Mouse (Mus musculus) heart, embryonic 13.5 days (tissue): ENCODE measurements around the gene Chmp6. TPM values are rescaled to one million over a fixed set of nuclear protein-coding genes. Genes with fewer than 3 reads are reported as not detected.

Experiments
- ATAC-seq: fragments of 200-750 bp; cut with Nextera tagmentation; 2 replicates; pipeline ENCODE4 v1.8.0; 2017; ENCODE audit warnings: moderate TSS enrichment; ENCODE audit not compliant: insufficient number of reproducible peaks, low FRiP score, low TSS enrichment; ENCODE audit errors: extremely low read depth
- H3K27ac ChIP-seq: fragments of 300-500 bp; sonication (generic); replicated peaks from 2 replicates; pipeline ENCODE4 v1.5.1; 2015; ENCODE audit warnings: moderate library complexity, mild to moderate bottlenecking, inconsistent platforms
- H3K27me3 ChIP-seq: fragments of 300-500 bp; sonication (generic); replicated peaks from 2 replicates; pipeline ENCODE4 v1.6.1; 2015; ENCODE audit warnings: mild to moderate bottlenecking, inconsistent platforms
- H3K36me3 ChIP-seq: fragments of 300-500 bp; sonication (generic); 2 replicates; pipeline ENCODE4 v1.6.1; 2015; ENCODE audit warnings: mild to moderate bottlenecking, inconsistent platforms
- H3K4me1 ChIP-seq: fragments of 300-500 bp; sonication (generic); 2 replicates; pipeline ENCODE4 v1.6.1; 2015; ENCODE audit warnings: inconsistent platforms
- H3K4me2 ChIP-seq: fragments of 300-500 bp; sonication (generic); 2 replicates; pipeline ENCODE4 v1.6.1; 2015; ENCODE audit warnings: inconsistent platforms, mild to moderate bottlenecking, moderate library complexity
- H3K4me3 ChIP-seq: fragments of 300-500 bp; sonication (generic); 2 replicates; pipeline ENCODE4 v1.5.1; 2015; ENCODE audit warnings: moderate library complexity, mild to moderate bottlenecking, inconsistent platforms
- H3K9ac ChIP-seq: fragments of 300-500 bp; sonication (generic); 2 replicates; pipeline ENCODE4 v1.6.1; 2015; ENCODE audit warnings: inconsistent platforms, mild to moderate bottlenecking, moderate library complexity
- H3K9me3 ChIP-seq: fragments of 300-500 bp; sonication (generic); 2 replicates; pipeline ENCODE4 v1.6.1; 2016; ENCODE audit warnings: inconsistent platforms
- WGBS: fragments of 180-500 bp; shearing (Covaris S2); methylation state at CpG from one replicate; pipeline ENCODE4 v1.1.7; 2015; ENCODE audit warnings: mixed read lengths; 5-methylcytosine and 5-hydroxymethylcytosine counted together
- polyA plus RNA-seq: library from polyadenylated mRNA; unstranded; fragments of >200 nt; fragmentation: Nextera tagmentation; extraction: Ambion mirVana; gene quantifications from 2 replicates; pipeline ENCODE4 v1.2.1, GENCODE M21; 2015

The Chmp6 gene
- polyA plus RNA-seq, 1 experiment from 2014 or later, result 68.4 TPM

- H3K36me3 ChIP-seq, result peaks cover 93% of the 10 kb centered on the region
- ATAC-seq, result no peak
- H3K4me2 ChIP-seq, result no peak overlapping the region
- WGBS, result 84% methylated on average over 7 of the region's 7 CpGs
- no peaks in the 10 kb centered on the region for H3K4me1 ChIP-seq
- no peak overlapping the region for H3K9ac ChIP-seq
- no peak overlapping the region for H3K27ac ChIP-seq
- no peaks in the 10 kb centered on the region for H3K27me3 ChIP-seq
- no peaks in the 10 kb centered on the region for H3K9me3 ChIP-seq
- no peak overlapping the region for H3K4me3 ChIP-seq
Observed at GRCm38 (mm10) chr11:119891601-119892215, 21.5 kb upstream of the Chmp6 start.

- no peak overlapping the region for H3K9ac ChIP-seq
- H3K4me1 ChIP-seq, result no peaks in the 10 kb centered on the region
- H3K27me3 ChIP-seq, result no peaks in the 10 kb centered on the region
- no peak overlapping the region for H3K4me2 ChIP-seq
- H3K36me3 ChIP-seq, result peaks cover 97% of the 10 kb centered on the region
- 68% methylated on average over 10 of the region's 10 CpGs for WGBS
- no peaks in the 10 kb centered on the region for H3K9me3 ChIP-seq
- no peak for ATAC-seq
- no peak overlapping the region for H3K4me3 ChIP-seq
- H3K27ac ChIP-seq, result no peak overlapping the region
Observed at GRCm38 (mm10) chr11:119893667-119894236, 19.5 kb upstream of the Chmp6 start.

- ATAC-seq, result no peak
- no peak overlapping the region for H3K27ac ChIP-seq
- no peak overlapping the region for H3K4me3 ChIP-seq
- no peak overlapping the region for H3K4me2 ChIP-seq
- H3K36me3 ChIP-seq, result peaks cover 96% of the 10 kb centered on the region
- no peaks in the 10 kb centered on the region for H3K9me3 ChIP-seq
- H3K27me3 ChIP-seq, result no peaks in the 10 kb centered on the region
- WGBS, result 57% methylated on average over 6 of the region's 6 CpGs
- H3K4me1 ChIP-seq, result no peaks in the 10 kb centered on the region
- H3K9ac ChIP-seq, result no peak overlapping the region
Observed at GRCm38 (mm10) chr11:119894634-119895033, 18.6 kb upstream of the Chmp6 start.

- no peak for ATAC-seq
- Histone ChIP-seq H3K9me3 (no peaks in the 10 kb centered on the region), H3K27me3 (no peaks in the 10 kb centered on the region), H3K4me1 (no peaks in the 10 kb centered on the region), H3K36me3 (peaks cover 73% of the 10 kb centered on the region), H3K9ac (no peak overlapping the region), H3K4me3 (no peak overlapping the region), H3K27ac (no peak overlapping the region), H3K4me2 (no peak overlapping the region)
- 83% methylated on average over 9 of the region's 9 CpGs for WGBS
Observed at GRCm38 (mm10) chr11:119897041-119897440, 16.2 kb upstream of the Chmp6 start.

- H3K9me3 ChIP-seq, result no peaks in the 10 kb centered on the region
- H3K27ac ChIP-seq, result no peak overlapping the region
- H3K4me1 ChIP-seq, result no peaks in the 10 kb centered on the region
- H3K27me3 ChIP-seq, result no peaks in the 10 kb centered on the region
- no peak for ATAC-seq
- H3K36me3 ChIP-seq, result peaks cover 54% of the 10 kb centered on the region
- no peak overlapping the region for H3K9ac ChIP-seq
- no peak overlapping the region for H3K4me2 ChIP-seq
- 91% methylated on average over 11 of the region's 11 CpGs for WGBS
- H3K4me3 ChIP-seq, result no peak overlapping the region
Observed at GRCm38 (mm10) chr11:119898976-119899375, 14.3 kb upstream of the Chmp6 start.

GRCm38 (mm10) chr11:119901174-119901573 is 12.1 kb upstream of the Chmp6 start:
- Histone ChIP-seq H3K27me3 (peaks cover 7% of the 10 kb centered on the region), H3K4me3 (no peak overlapping the region), H3K4me1 (no peaks in the 10 kb centered on the region), H3K9me3 (no peaks in the 10 kb centered on the region), H3K9ac (no peak overlapping the region), H3K36me3 (peaks cover 32% of the 10 kb centered on the region), H3K4me2 (no peak overlapping the region), H3K27ac (no peak overlapping the region)
- 65% methylated on average over 4 of the region's 4 CpGs for WGBS
- ATAC-seq, result no peak

- Histone ChIP-seq H3K27me3 (peaks cover 25% of the 10 kb centered on the region), H3K9me3 (no peaks in the 10 kb centered on the region), H3K4me3 (no peak overlapping the region), H3K4me2 (no peak overlapping the region), H3K36me3 (peaks cover 16% of the 10 kb centered on the region), H3K4me1 (no peaks in the 10 kb centered on the region), H3K27ac (no peak overlapping the region), H3K9ac (no peak overlapping the region)
- ATAC-seq, result no peak
- 83% methylated on average over 4 of the region's 4 CpGs for WGBS
Observed at GRCm38 (mm10) chr11:119902891-119903290, 10.3 kb upstream of the Chmp6 start.

GRCm38 (mm10) chr11:119904621-119905286 is 8.5 kb upstream of the Chmp6 start:
- no peak for ATAC-seq
- WGBS, result 25% methylated on average over 5 of the region's 5 CpGs
- H3K4me1 ChIP-seq, result peaks cover 8% of the 10 kb centered on the region

GRCm38 (mm10) chr11:119905794-119906193 is 7.4 kb upstream of the Chmp6 start:
- H3K36me3 ChIP-seq, result no peaks in the 10 kb centered on the region
- H3K4me2 ChIP-seq, result no peak overlapping the region
- no peak for ATAC-seq
- no peak overlapping the region for H3K27ac ChIP-seq
- peaks cover 15% of the 10 kb centered on the region for H3K4me1 ChIP-seq
- no peak overlapping the region for H3K9ac ChIP-seq
- no peaks in the 10 kb centered on the region for H3K9me3 ChIP-seq
- no peak overlapping the region for H3K4me3 ChIP-seq
- peaks cover 34% of the 10 kb centered on the region for H3K27me3 ChIP-seq
- 81% methylated on average over 5 of the region's 5 CpGs for WGBS

More at GRCm38 (mm10) chr11:119904621-119905286, 8.5 kb upstream of the Chmp6 start:
- Histone ChIP-seq H3K27ac (no peak overlapping the region), H3K9ac (0 out of 2 replicates have a peak overlapping the region, but pooled peaks have one; percentile 33), H3K4me3 (no peak overlapping the region), H3K4me2 (no peak overlapping the region), H3K9me3 (no peaks in the 10 kb centered on the region), H3K27me3 (peaks cover 34% of the 10 kb centered on the region), H3K36me3 (no peaks in the 10 kb centered on the region)

- Histone ChIP-seq H3K4me2 (no peak overlapping the region), H3K4me1 (peaks cover 15% of the 10 kb centered on the region), H3K27ac (no peak overlapping the region), H3K4me3 (no peak overlapping the region), H3K36me3 (no peaks in the 10 kb centered on the region), H3K27me3 (peaks cover 34% of the 10 kb centered on the region), H3K9ac (no peak overlapping the region), H3K9me3 (no peaks in the 10 kb centered on the region)
- ATAC-seq, result no peak
- WGBS, result 29% methylated on average over 7 of the region's 7 CpGs
Observed at GRCm38 (mm10) chr11:119907006-119907650, 6.1 kb upstream of the Chmp6 start.

GRCm38 (mm10) chr11:119907711-119908110 is 5.5 kb upstream of the Chmp6 start:
- no peak for ATAC-seq
- Histone ChIP-seq H3K36me3 (no peaks in the 10 kb centered on the region), H3K9ac (no peak overlapping the region), H3K27me3 (peaks cover 34% of the 10 kb centered on the region), H3K4me2 (no peak overlapping the region), H3K4me1 (peaks cover 17% of the 10 kb centered on the region), H3K9me3 (no peaks in the 10 kb centered on the region), H3K27ac (no peak overlapping the region), H3K4me3 (no peak overlapping the region)
- 39% methylated on average over 7 of the region's 7 CpGs for WGBS
